23 mouse cellular contexts compared by ENCODE assay signal in the genomic region with DNA sequence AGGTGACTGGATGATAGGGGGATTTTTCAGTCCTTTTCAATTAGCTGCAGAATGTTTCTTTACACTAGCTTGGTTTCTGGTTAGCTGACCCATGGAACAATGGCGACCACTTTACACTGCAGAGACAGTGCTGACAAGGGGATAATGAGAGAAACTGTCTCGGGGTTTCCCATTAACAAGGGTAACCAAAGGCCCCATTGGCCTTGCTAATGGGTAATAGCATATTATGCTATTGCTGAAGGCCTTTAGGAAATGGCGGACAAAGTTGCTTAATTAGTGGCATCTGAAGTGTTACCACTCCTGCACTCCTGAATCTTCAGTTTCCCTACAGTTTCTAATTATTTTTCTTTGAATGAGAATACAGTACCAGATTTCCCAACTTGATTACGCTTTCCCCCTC.
DNase-seq lines count a peak whose midpoint lies in the region; ATAC-seq and TF ChIP-seq lines count a peak whose summit lies in the region.
"Had no signal": no experiment of that assay in that cellular context is flagged by ENCODE, and none has a peak within 500 bp of the region (broad histone marks: within the 10 kb centered on the region; RNA-seq: fewer than 3 reads in every experiment).

No protein-coding gene starts in this region.

- no peak for TF ChIP-seq CTCF in brain, embryonic 14.5 days (IDR thresholded peaks at IDR 0.05; ENCODE audit: borderline replicate concordance, extremely low read depth, insufficient read depth, insufficient read length)

- no peaks in the 10 kb centered on the region for H3K36me3 ChIP-seq in hindbrain, embryonic 11.5 days (ENCODE audit: control insufficient read depth, insufficient read depth, low read length)
- no peaks in the 10 kb centered on the region for H3K36me3 ChIP-seq in hindbrain, embryonic 10.5 days
- no peaks in the 10 kb centered on the region for H3K36me3 ChIP-seq in forebrain, embryonic 10.5 days (replicated peaks)
- no peaks in the 10 kb centered on the region for H3K36me3 ChIP-seq in forebrain, embryonic 16.5 days (ENCODE audit: control insufficient read depth, insufficient read depth)
- H3K36me3 ChIP-seq: heart, embryonic 12.5 days; hindbrain, embryonic 15.5 days; intestine, embryonic 15.5 days; neural tube, embryonic 15.5 days had no signal

- H3K9ac ChIP-seq in hindbrain, embryonic 11.5 days (ENCODE audit: low read depth, low read length) = no peak overlapping the region
- no peak overlapping the region for H3K9ac ChIP-seq in forebrain, embryonic 16.5 days (replicated peaks; ENCODE audit: low read depth, low read length)
- H3K9ac ChIP-seq: heart, embryonic 12.5 days; hindbrain, embryonic 15.5 days; intestine, embryonic 15.5 days; neural tube, embryonic 15.5 days had no signal

- H3K27ac ChIP-seq in hindbrain, embryonic 11.5 days (ENCODE audit: low read depth, low read length) = no peak overlapping the region
- H3K27ac ChIP-seq in hindbrain, embryonic 10.5 days = no peak overlapping the region
- no peak overlapping the region for H3K27ac ChIP-seq in forebrain, embryonic 10.5 days
- H3K27ac ChIP-seq in forebrain, embryonic 16.5 days (ENCODE audit: low read length) = no peak overlapping the region
- H3K27ac ChIP-seq: hindbrain, embryonic 15.5 days; intestine, embryonic 15.5 days; layer of hippocampus, adult 2 months; neural tube, embryonic 15.5 days had no signal

- no peak overlapping the region for H3K4me2 ChIP-seq in hindbrain, embryonic 11.5 days (replicated peaks; ENCODE audit: low read depth, low read length)
- H3K4me2 ChIP-seq in forebrain, embryonic 16.5 days (ENCODE audit: low read length) = no peak overlapping the region
- H3K4me2 ChIP-seq: heart, embryonic 12.5 days; hindbrain, embryonic 15.5 days; intestine, embryonic 15.5 days; neural tube, embryonic 15.5 days had no signal

- no peak overlapping the region for H3K4me3 ChIP-seq in hindbrain, embryonic 11.5 days (ENCODE audit: low read depth, low read length)
- no peak overlapping the region for H3K4me3 ChIP-seq in hindbrain, embryonic 10.5 days
- no peak overlapping the region for H3K4me3 ChIP-seq in forebrain, embryonic 10.5 days
- H3K4me3 ChIP-seq in forebrain, embryonic 16.5 days (replicated peaks; ENCODE audit: low read length) = no peak overlapping the region
- H3K4me3 ChIP-seq: erythroblast, embryonic 14.5 days; heart, embryonic 12.5 days; hindbrain, embryonic 15.5 days; intestine, embryonic 15.5 days; layer of hippocampus, adult 2 months; neural tube, embryonic 15.5 days had no signal

- ATAC-seq in hindbrain, embryonic 11.5 days (ENCODE audit: low FRiP score) = peak; percentile 45; the same call in 1 of the 2 replicates
- ATAC-seq in forebrain, embryonic 16.5 days = peak; percentile 96
- ATAC-seq: CD4-positive, CD25-positive, alpha-beta regulatory T cell, adult 4 months; intestine, embryonic 15.5 days had no signal

- no peak for TF ChIP-seq POLR2A in brain, embryonic 14.5 days (IDR thresholded peaks at IDR 0.05; ENCODE audit: borderline replicate concordance, extremely low read depth, insufficient read depth, insufficient read length, poor library complexity, severe bottlenecking)

- H3K4me1 ChIP-seq in hindbrain, embryonic 11.5 days (replicated peaks; ENCODE audit: control insufficient read depth, insufficient read depth, low read length) = no peaks in the 10 kb centered on the region
- H3K4me1 ChIP-seq in hindbrain, embryonic 10.5 days (replicated peaks) = no peaks in the 10 kb centered on the region
- peaks cover 16% of the 10 kb centered on the region for H3K4me1 ChIP-seq in forebrain, embryonic 10.5 days
- peaks cover 3% of the 10 kb centered on the region; the same call in 1 of the 2 replicates for H3K4me1 ChIP-seq in forebrain, embryonic 16.5 days (replicated peaks; ENCODE audit: control insufficient read depth, insufficient read depth, low read length)
- H3K4me1 ChIP-seq: heart, embryonic 12.5 days; hindbrain, embryonic 15.5 days; intestine, embryonic 15.5 days; neural tube, embryonic 15.5 days had no signal

- WGBS in hindbrain, embryonic 11.5 days = 56% methylated on average over 4 of the region's 4 CpGs
- 59% methylated on average over 4 of the region's 4 CpGs for WGBS in hindbrain, embryonic 10.5 days
- 44% methylated on average over 4 of the region's 4 CpGs for WGBS in forebrain, embryonic 10.5 days
- WGBS in forebrain, embryonic 16.5 days = 8% methylated on average over 4 of the region's 4 CpGs

- H3K9me3 ChIP-seq in hindbrain, embryonic 11.5 days (ENCODE audit: control insufficient read depth, low read length) = no peaks in the 10 kb centered on the region
- H3K9me3 ChIP-seq in hindbrain, embryonic 10.5 days = no peaks in the 10 kb centered on the region
- no peaks in the 10 kb centered on the region for H3K9me3 ChIP-seq in forebrain, embryonic 10.5 days
- H3K9me3 ChIP-seq in forebrain, embryonic 16.5 days (ENCODE audit: control insufficient read depth, low read length) = no peaks in the 10 kb centered on the region
- H3K9me3 ChIP-seq: heart, embryonic 12.5 days; hindbrain, embryonic 15.5 days; intestine, embryonic 15.5 days; neural tube, embryonic 15.5 days had no signal

- peak; percentile 4 for DNase-seq in hindbrain, embryonic 11.5 days (ENCODE audit: low spot score)
- DNase-seq in hindbrain, embryonic 10.5 days (ENCODE audit: low spot score) = no peak
- DNase-seq in brain, embryonic 14.5 days (ENCODE audit: low read depth) = peak; percentile 96
- DNase-seq in forebrain, embryonic 10.5 days (ENCODE audit: extremely low spot score, low spot score) = peak; percentile 37
- DNase-seq in spleen, postnatal 36 days (ENCODE audit: low spot score in 2 of 2) = no peak
- DNase-seq in frontal cortex, postnatal 25 days (ENCODE audit: low spot score in 2 of 2) = no peak
- no peak for DNase-seq in kidney, postnatal 25 days
- DNase-seq: adrenal gland, postnatal 25 days; cerebellum, adult 11 months; cerebellum, postnatal 10 days; gastrocnemius, postnatal 14 days; heart, adult 18-20 months; heart, postnatal 10 days; kidney, adult 8-10 months; kidney, postnatal 14 days had no signal

- H3K27me3 ChIP-seq in hindbrain, embryonic 11.5 days (ENCODE audit: control insufficient read depth, insufficient read depth, low read length) = no peaks in the 10 kb centered on the region
- H3K27me3 ChIP-seq in hindbrain, embryonic 10.5 days (ENCODE audit: insufficient read depth, poor library complexity, severe bottlenecking) = no peaks in the 10 kb centered on the region
- peaks cover 11% of the 10 kb centered on the region; the same call in 1 of the 2 replicates for H3K27me3 ChIP-seq in forebrain, embryonic 10.5 days (ENCODE audit: poor library complexity, severe bottlenecking)
- no peaks in the 10 kb centered on the region for H3K27me3 ChIP-seq in forebrain, embryonic 16.5 days (replicated peaks; ENCODE audit: control insufficient read depth, insufficient read depth, low read length)
- H3K27me3 ChIP-seq: heart, embryonic 12.5 days; hindbrain, embryonic 15.5 days; intestine, embryonic 15.5 days; neural tube, embryonic 15.5 days had no signal

Comparison
In these comparisons a context has a peak if more than half of its experiments do, and no peak if none do; other contexts are left out.
1. DNase-seq: peak in hindbrain, embryonic 11.5 days (single experiment), brain, embryonic 14.5 days (single experiment) and forebrain, embryonic 10.5 days (single experiment); none in hindbrain, embryonic 10.5 days (single experiment), spleen, postnatal 36 days (0 of 2), frontal cortex, postnatal 25 days (0 of 2) and kidney, postnatal 25 days (0 of 2).